Mouse (Mus musculus): Measurements from ENCODE around the gene Homez.

DNA sequence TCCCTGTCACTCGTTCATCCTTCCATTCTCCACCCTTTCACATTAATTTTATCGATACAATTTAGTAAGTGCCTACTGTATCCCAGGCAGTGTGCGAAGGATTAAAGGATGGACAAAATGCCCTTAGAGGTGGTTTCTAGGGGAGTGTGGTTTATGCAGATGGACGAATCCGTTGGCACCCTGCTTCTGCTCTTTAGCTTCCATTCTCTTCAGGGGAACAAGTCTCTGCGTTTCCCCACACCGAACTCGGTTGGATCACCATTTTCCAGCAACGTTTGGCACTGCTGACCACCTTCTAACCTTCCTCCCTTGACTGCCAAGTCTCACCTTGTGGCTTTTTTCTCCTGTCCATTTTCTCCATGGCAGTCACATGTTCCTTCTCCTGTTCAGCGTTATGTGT, 42.6 kb upstream of the Homez start:
- TF ChIP-seq FLI1 (IDR thresholded peaks at IDR 0.05; ENCODE audit: low read length) (no peak), GATA1 (IDR thresholded peaks at IDR 0.05; ENCODE audit: borderline replicate concordance, low read length) (no peak)
